Mouse (Mus musculus): ENCODE data around the gene Tubb4b. TPM values are rescaled to one million over a fixed set of nuclear protein-coding genes. Genes with fewer than 3 reads are reported as not detected.

Tubb4b gene
- total RNA-seq, 2 experiments from 2014 or later: 330 to 361 TPM

- no peak for DNase-seq (ENCODE audit: extremely low spot score in 1 of 2, low spot score in 1 of 2)
Measured at GRCm38 (mm10) chr2:25194486-25195171, 29.9 kb downstream of the Tubb4b start.

GRCm38 (mm10) chr2:25194006-25194405 is 30.5 kb downstream of the Tubb4b start:
- DNase-seq (ENCODE audit: extremely low spot score in 1 of 2, low spot score in 1 of 2): no peak

- peak; percentile 56 to 82 for DNase-seq (ENCODE audit: extremely low spot score in 1 of 2, low spot score in 1 of 2)
Measured at GRCm38 (mm10) chr2:25193330-25193770, 31.2 kb downstream of the Tubb4b start.

GRCm38 (mm10) chr2:25187841-25188240 is 36.7 kb downstream of the Tubb4b start:
- no peak for DNase-seq (ENCODE audit: extremely low spot score in 1 of 2, low spot score in 1 of 2)

- no peak for DNase-seq (ENCODE audit: extremely low spot score in 1 of 2, low spot score in 1 of 2)
Measured at GRCm38 (mm10) chr2:25186575-25186930, 37.9 kb downstream of the Tubb4b start.

- no peak for DNase-seq (ENCODE audit: extremely low spot score in 1 of 2, low spot score in 1 of 2)
Measured at GRCm38 (mm10) chr2:25185625-25186574, 38.6 kb downstream of the Tubb4b start.

- no peak for DNase-seq (ENCODE audit: extremely low spot score in 1 of 2, low spot score in 1 of 2)
Measured at GRCm38 (mm10) chr2:25184496-25184895, 40.0 kb downstream of the Tubb4b start.

- no peak for DNase-seq (ENCODE audit: extremely low spot score in 1 of 2, low spot score in 1 of 2)
Measured at GRCm38 (mm10) chr2:25183336-25183735, 41.2 kb downstream of the Tubb4b start.

GRCm38 (mm10) chr2:25182664-25183063 is 41.8 kb downstream of the Tubb4b start:
- DNase-seq (ENCODE audit: extremely low spot score in 1 of 2, low spot score in 1 of 2): no peak

- no peak for DNase-seq (ENCODE audit: extremely low spot score in 1 of 2, low spot score in 1 of 2)
Measured at GRCm38 (mm10) chr2:25181891-25182397, 42.6 kb downstream of the Tubb4b start.

- peak in 1 of 2 experiments; percentile 32 for DNase-seq (ENCODE audit: extremely low spot score in 1 of 2, low spot score in 1 of 2)
Measured at GRCm38 (mm10) chr2:25180973-25181890, 43.3 kb downstream of the Tubb4b start.

GRCm38 (mm10) chr2:25180478-25180903 is 44.0 kb downstream of the Tubb4b start, which contains the start of gene Nrarp:
Nrarp (plus strand) TSS chr2:25180758.
- DNase-seq (ENCODE audit: extremely low spot score in 1 of 2, low spot score in 1 of 2): peak; percentile 91 to 94

- DNase-seq (ENCODE audit: extremely low spot score in 1 of 2, low spot score in 1 of 2): no peak
Measured at GRCm38 (mm10) chr2:25179566-25180217, 44.8 kb downstream of the Tubb4b start.

GRCm38 (mm10) chr2:25178285-25178972 is 46.1 kb downstream of the Tubb4b start:
- DNase-seq (ENCODE audit: extremely low spot score in 1 of 2, low spot score in 1 of 2): no peak

GRCm38 (mm10) chr2:25177685-25178084 is 46.8 kb downstream of the Tubb4b start:
- peak in 1 of 2 experiments; percentile 35 for DNase-seq (ENCODE audit: extremely low spot score in 1 of 2, low spot score in 1 of 2)

- no peak for DNase-seq (ENCODE audit: extremely low spot score in 1 of 2, low spot score in 1 of 2)
Measured at GRCm38 (mm10) chr2:25177076-25177475, 47.4 kb downstream of the Tubb4b start.

- DNase-seq (ENCODE audit: extremely low spot score in 1 of 2, low spot score in 1 of 2): no peak
Measured at GRCm38 (mm10) chr2:25176573-25176972, 47.9 kb downstream of the Tubb4b start.

- no peak for DNase-seq (ENCODE audit: extremely low spot score in 1 of 2, low spot score in 1 of 2)
Measured at GRCm38 (mm10) chr2:25175690-25176078, 48.8 kb downstream of the Tubb4b start.
